Mouse (Mus musculus) cerebellum, adult 2 months (tissue): ENCODE results near the gene Zfp609. TPM values are rescaled to one million over a fixed set of nuclear protein-coding genes. Genes with fewer than 3 reads are reported as not detected.

Experiments used
- DNase-seq, 2 experiments: peaks; one replicate each; pipeline ENCODE4 v3.0.0; 2021
- H3K27ac ChIP-seq: fragments of 200-500 bp; 2 replicates; pipeline ENCODE4 v1.5.1; 2012; ENCODE audit warnings: low read length, control low read depth, inconsistent platforms; ENCODE audit not compliant: insufficient read depth
- H3K27me3 ChIP-seq: fragments of 200-500 bp; 2 replicates; pipeline ENCODE4 v1.6.1; 2012; ENCODE audit warnings: inconsistent platforms, mild to moderate bottlenecking, low read length, moderate library complexity; ENCODE audit not compliant: control insufficient read depth, insufficient read depth
- H3K4me1 ChIP-seq: fragments of 200-500 bp; 2 replicates; pipeline ENCODE4 v1.6.1; 2011; ENCODE audit warnings: low read length; ENCODE audit not compliant: control insufficient read depth, insufficient read depth
- H3K4me3 ChIP-seq: fragments of 200-500 bp; replicated peaks from 2 replicates; pipeline ENCODE3; 2011; ENCODE audit warnings: mild to moderate bottlenecking, low read depth, low read length, control low read depth; ENCODE audit not compliant: insufficient read depth
- CTCF ChIP-seq: fragments of 200-500 bp; IDR thresholded peaks from 2 replicates; pipeline ENCODE4 v1.5.1; 2011; ENCODE audit warnings: low read depth, mild to moderate bottlenecking, control low read depth, low read length, moderate library complexity, borderline replicate concordance; ENCODE audit not compliant: insufficient read depth
- POLR2A ChIP-seq: fragments of 200-500 bp; IDR thresholded peaks from 2 replicates; pipeline ENCODE4 v1.6.1; 2011; ENCODE audit warnings: low read length, control low read depth, borderline replicate concordance; ENCODE audit not compliant: insufficient read depth
- WGBS: fragments of 180-500 bp; shearing (Covaris S2); methylation state at CpG from one replicate; pipeline ENCODE4 v1.1.7; 2018; 5-methylcytosine and 5-hydroxymethylcytosine counted together
- polyA plus RNA-seq: library from polyadenylated mRNA; depleted of rRNA; stranded (reverse); fragments of >200 nt; gene quantifications from 2 replicates; pipeline ENCODE4 v1.2.3, GENCODE M21; 2012

Zfp609 gene
- polyA plus RNA-seq, 1 experiment: 19.2 TPM

GRCm38 (mm10) chr9:65675461-65676357 is 151.7 kb downstream of the Zfp609 start:
- peak in 1 of 2 experiments; percentile 34 for DNase-seq
- Histone ChIP-seq H3K27ac (peak overlapping the region; percentile 50; the same call in 1 of the 2 replicates), H3K27me3 (no peaks in the 10 kb centered on the region), H3K4me3 (peak overlapping the region; percentile 70), H3K4me1 (peaks cover 11% of the 10 kb centered on the region)
- TF ChIP-seq CTCF (no peak), POLR2A (no peak)
- WGBS: 38% methylated on average over 8 of the region's 8 CpGs

GRCm38 (mm10) chr9:65672996-65673395 is 154.4 kb downstream of the Zfp609 start:
- peaks cover 2% of the 10 kb centered on the region for H3K4me1 ChIP-seq

GRCm38 (mm10) chr9:65671431-65671931 is 155.9 kb downstream of the Zfp609 start:
- peaks cover 2% of the 10 kb centered on the region for H3K4me1 ChIP-seq
- H3K27ac ChIP-seq: no peak overlapping the region
- H3K27me3 ChIP-seq: no peaks in the 10 kb centered on the region
- 56% methylated on average over 9 of the region's 9 CpGs for WGBS
- H3K4me3 ChIP-seq: no peak overlapping the region
- no peak for DNase-seq
- TF ChIP-seq CTCF (no peak), POLR2A (no peak)

More at GRCm38 (mm10) chr9:65672996-65673395, 154.4 kb downstream of the Zfp609 start:
- Histone ChIP-seq H3K27ac (no peak overlapping the region), H3K27me3 (no peaks in the 10 kb centered on the region), H3K4me3 (no peak overlapping the region)
- TF ChIP-seq POLR2A (no peak), CTCF (no peak)
- no peak for DNase-seq
- WGBS: 69% methylated on average over 11 of the region's 11 CpGs

GRCm38 (mm10) chr9:65667701-65668100 is 159.7 kb downstream of the Zfp609 start, which contains the start of gene Oaz2:
Gene Oaz2, plus strand, starts transcription at chr9:65668001.
- no peaks in the 10 kb centered on the region for H3K4me1 ChIP-seq
- no peak for DNase-seq
- TF ChIP-seq POLR2A: no peak
- TF ChIP-seq CTCF: no peak
- WGBS: 93% methylated on average over 8 of the region's 8 CpGs
- no peaks in the 10 kb centered on the region for H3K27me3 ChIP-seq
- H3K4me3 ChIP-seq: no peak within 1 kb of the TSS
- no peak within 1 kb of the TSS for H3K27ac ChIP-seq

GRCm38 (mm10) chr9:65666042-65666441 is 161.3 kb downstream of the Zfp609 start:
- H3K27ac ChIP-seq: no peak overlapping the region
- TF ChIP-seq POLR2A (no peak), CTCF (peak; percentile 66)
- H3K4me1 ChIP-seq: no peaks in the 10 kb centered on the region
- 10% methylated on average over 5 of the region's 5 CpGs for WGBS
- no peak overlapping the region for H3K4me3 ChIP-seq
- peak; percentile 66 to 72 for DNase-seq
- no peaks in the 10 kb centered on the region for H3K27me3 ChIP-seq

GRCm38 (mm10) chr9:65664163-65664562 is 163.2 kb downstream of the Zfp609 start:
- Histone ChIP-seq H3K27me3 (no peaks in the 10 kb centered on the region), H3K4me1 (no peaks in the 10 kb centered on the region), H3K27ac (no peak overlapping the region), H3K4me3 (no peak overlapping the region)
- DNase-seq: peak; percentile 30 to 51
- WGBS: 4% methylated on average over 3 of the region's 3 CpGs
- TF ChIP-seq CTCF (peak; percentile 80), POLR2A (no peak)

GRCm38 (mm10) chr9:65661493-65661892 is 165.9 kb downstream of the Zfp609 start:
- Histone ChIP-seq H3K27ac (no peak overlapping the region), H3K27me3 (no peaks in the 10 kb centered on the region), H3K4me3 (no peak overlapping the region), H3K4me1 (no peaks in the 10 kb centered on the region)
- no peak for DNase-seq
- 39% methylated on average over 1 of the region's 1 CpGs for WGBS
- TF ChIP-seq POLR2A (no peak), CTCF (no peak)

- DNase-seq: no peak
- Histone ChIP-seq H3K27me3 (no peaks in the 10 kb centered on the region), H3K4me1 (no peaks in the 10 kb centered on the region), H3K4me3 (no peak overlapping the region), H3K27ac (no peak overlapping the region)
- WGBS: 65% methylated on average over 5 of the region's 5 CpGs
- no peak for TF ChIP-seq POLR2A
- TF ChIP-seq CTCF: no peak
Observed at GRCm38 (mm10) chr9:65661029-65661428, 166.3 kb downstream of the Zfp609 start.
